Mouse (Mus musculus) erythroblast, embryonic 14.5 days (primary cell): ENCODE measurements around the gene Mark4.

Experiments
- GATA1 ChIP-seq: IDR thresholded peaks from 2 replicates; pipeline ENCODE4 v1.6.1; 2012; ENCODE audit warnings: low read length, inconsistent platforms, mixed read lengths
- TAL1 ChIP-seq: IDR thresholded peaks from 3 replicates; pipeline ENCODE4 v1.6.1; 2012; ENCODE audit warnings: low read length, inconsistent platforms, mixed read lengths

DNA sequence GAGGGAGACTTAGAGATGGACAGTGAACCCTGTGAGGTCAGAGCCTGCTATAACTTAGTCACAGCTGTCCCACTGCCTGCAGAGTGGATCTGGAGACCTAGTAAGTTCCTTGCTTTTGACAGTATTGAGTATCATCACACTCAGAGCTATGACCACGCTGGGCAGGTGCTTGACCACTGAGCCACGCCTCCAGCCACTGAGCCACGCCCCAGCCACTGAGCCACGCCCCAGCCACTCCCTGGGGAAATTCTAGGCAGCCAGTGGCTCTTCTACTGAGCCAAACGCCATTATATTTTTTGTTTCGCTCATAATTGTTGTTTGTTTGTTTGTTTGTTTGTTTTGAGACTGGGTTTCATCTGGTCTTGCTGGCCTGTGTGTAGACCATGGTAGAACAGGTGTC, 9.0 kb upstream of the Mark4 start:
- TF ChIP-seq TAL1 (no peak), GATA1 (no peak)
